Mouse (Mus musculus): ENCODE results near the gene Dcn.

Dcn gene

GRCm38 (mm10) chr10:97547740-97548139 is 68.3 kb downstream of the Dcn start:
- DNase-seq (ENCODE audit: low read depth, low spot score) = no peak

- DNase-seq (ENCODE audit: low read depth, low spot score) = no peak
Observed at GRCm38 (mm10) chr10:97564957-97565856, 85.8 kb downstream of the Dcn start, which contains the start of gene Lum. TSS of gene Lum (plus strand) at chr10:97565128.

GRCm38 (mm10) chr10:97567489-97568135 is 88.2 kb downstream of the Dcn start:
- no peak for DNase-seq (ENCODE audit: low read depth, low spot score)

Measured in brain, embryonic 18.5 days (tissue).